Mouse (Mus musculus) gastrocnemius, adult 2 months (tissue): ENCODE results near the gene Nkrf. TPM values are rescaled to one million over a fixed set of nuclear protein-coding genes. Genes with fewer than 3 reads are reported as not detected.
"Not testable (repeated sequence)": the region's sequence is repeated elsewhere in the genome, so short reads cannot be mapped to it uniquely, and the experiment has no call there.

ENCODE experiments used
- DNase-seq: peaks from one replicate; pipeline ENCODE4 v3.0.0; 2022
- H3K27ac ChIP-seq: fragments of 200-600 bp; 2 replicates; pipeline ENCODE4 v1.8.1; 2022; ENCODE audit warnings: mild to moderate bottlenecking
- H3K4me3 ChIP-seq: fragments of 200-600 bp; 2 replicates; pipeline ENCODE4 v1.8.1; 2022; ENCODE audit warnings: mild to moderate bottlenecking, moderate library complexity
- CTCF ChIP-seq: fragments of 200-600 bp; IDR thresholded peaks from 2 replicates; pipeline ENCODE4 v1.8.1; 2022; ENCODE audit warnings: antibody characterized with exemption, mild to moderate bottlenecking, moderate library complexity
- intact Hi-C: fragments of 180-260 bp; cut with DNase I; formaldehyde crosslinking; loops from one replicate; pipeline ENCODE4 v1.15.1; 2025
- total RNA-seq, 2 experiments: library from RNA; stranded (reverse); gene quantifications; 2 replicates each; pipeline ENCODE4 v1.2.3; 2021

The Nkrf gene
- total RNA-seq, 2 experiments from 2014 or later = 2.7 to 2.9 TPM

DNA sequence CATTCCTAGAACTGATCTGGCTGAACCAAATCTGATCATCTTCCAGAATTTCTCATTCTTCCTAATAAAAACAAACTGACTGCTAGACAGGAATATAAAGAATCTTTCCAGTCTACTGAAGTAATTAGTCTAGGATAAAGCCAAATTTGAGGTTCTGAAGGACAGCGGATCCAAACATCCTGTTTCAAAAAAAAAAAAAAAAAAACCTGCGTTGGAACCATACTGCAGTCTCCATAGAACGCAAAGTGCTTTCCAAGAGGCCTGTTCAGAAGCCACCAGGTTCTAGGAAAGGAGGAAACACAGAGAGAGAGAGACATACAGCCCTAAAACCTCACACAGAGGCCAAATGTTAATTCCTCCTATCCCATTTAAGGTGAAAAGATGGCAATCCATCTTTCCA, 1.0 kb downstream of the Nkrf start:
- Histone ChIP-seq H3K27ac (no peak overlapping the region), H3K4me3 (no peak overlapping the region)
- no peak for TF ChIP-seq CTCF
- intact Hi-C loops = loop anchor here (5.0 to 10.0 kb wide), 2 partner anchors 39 to 137 kb away; no protein-coding TSS in a partner anchor
- DNase-seq = no peak

GRCm38 (mm10) chrX:36898931-36899330, 3.8 kb downstream of the Nkrf start:
- DNase-seq, H3K4me3 ChIP-seq, intact Hi-C loops, H3K27ac ChIP-seq: not testable (repeated sequence)
- TF ChIP-seq CTCF = peak; percentile 55

- intact Hi-C loops = no loop called here
- TF ChIP-seq CTCF = peak; percentile 34; the same call in 1 of the 2 replicates
- DNase-seq = no peak
- H3K27ac ChIP-seq = no peak overlapping the region
- H3K4me3 ChIP-seq = no peak overlapping the region
Observed at GRCm38 (mm10) chrX:36884719-36885118, 18.0 kb downstream of the Nkrf start.

- H3K27ac ChIP-seq = peak overlapping the region; percentile 89
- no peak for TF ChIP-seq CTCF
- intact Hi-C loops = no loop called here
- H3K4me3 ChIP-seq = peak overlapping the region; percentile 87
- peak; percentile 24 for DNase-seq
Observed at GRCm38 (mm10) chrX:36874704-36875128, 28.0 kb downstream of the Nkrf start.

- intact Hi-C loops = no loop called here
- Histone ChIP-seq H3K27ac (peak overlapping the region; percentile 89), H3K4me3 (peak overlapping the region; percentile 87)
- TF ChIP-seq CTCF = no peak
- DNase-seq = peak; percentile 94
Observed at GRCm38 (mm10) chrX:36874178-36874696, 28.5 kb downstream of the Nkrf start.

DNA sequence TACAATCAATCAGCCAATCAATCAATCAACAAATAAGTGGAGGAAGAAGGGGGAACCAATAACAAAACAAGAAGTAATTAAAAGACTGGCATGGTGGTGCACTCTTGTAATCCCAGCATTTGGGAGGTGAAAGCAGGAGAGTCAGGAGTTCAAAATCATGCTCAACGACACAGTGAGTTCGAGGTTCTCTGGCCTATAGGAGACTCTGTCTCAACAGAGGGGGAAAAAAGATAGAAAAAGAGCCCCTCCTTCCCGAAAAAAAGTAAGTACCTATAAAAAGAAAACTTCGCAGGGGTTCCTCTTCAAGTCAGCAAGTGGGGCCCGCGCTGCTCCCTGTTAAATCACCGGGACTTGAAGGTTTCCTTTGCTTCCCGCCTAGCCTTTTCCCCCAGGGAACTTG, 28.9 kb downstream of the Nkrf start, which contains the start of the genes Ube2a and C330007P06Rik:
Ube2a (plus strand) TSS at position 136 of the 400 bp plus-strand sequence.
C330007P06Rik (minus strand) TSS at position 347 of the 400 bp plus-strand sequence.
- DNase-seq = no peak
- no peak for TF ChIP-seq CTCF
- intact Hi-C loops = no loop called here
- Histone ChIP-seq H3K27ac (peak within 1 kb of the TSS; percentile 89), H3K4me3 (peak within 1 kb of the TSS; percentile 87)

- TF ChIP-seq CTCF = no peak
- no peak overlapping the region for H3K27ac ChIP-seq
Observed at GRCm38 (mm10) chrX:36870372-36870771, 32.3 kb downstream of the Nkrf start.

DNA sequence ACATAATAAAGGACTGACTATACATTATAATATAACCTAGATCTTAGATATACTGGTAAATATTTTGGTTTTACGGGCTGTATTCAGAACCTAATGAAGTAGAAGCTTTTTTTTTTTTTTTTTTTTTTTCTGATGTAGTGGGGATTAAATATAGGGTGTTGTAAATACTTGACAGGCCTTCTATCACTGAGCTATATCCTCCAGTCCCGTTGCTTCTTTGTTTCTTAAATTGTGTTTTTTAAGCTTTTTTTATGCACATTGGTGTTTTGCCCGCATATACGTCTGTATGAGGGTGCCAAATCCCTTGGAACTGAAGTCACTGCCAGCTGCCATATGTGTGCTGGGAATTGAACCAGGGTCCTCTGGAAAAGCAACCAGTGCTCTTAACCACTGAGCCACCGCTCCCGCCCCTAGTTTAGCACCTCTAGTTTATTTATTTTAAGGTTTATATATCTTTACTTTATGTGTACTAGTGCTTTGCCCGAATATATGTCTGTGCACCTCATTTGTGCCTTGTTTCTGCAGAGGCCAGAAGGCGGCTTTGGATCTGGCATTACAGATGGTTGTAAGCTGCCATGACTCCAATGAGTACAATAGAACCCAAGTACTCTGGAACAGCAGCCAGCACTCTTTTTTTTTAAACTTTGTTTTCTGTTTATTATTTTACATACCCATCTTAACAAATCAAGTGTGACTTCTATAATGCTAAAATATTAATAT, 37.9 kb downstream of the Nkrf start:
- no peak for DNase-seq
- intact Hi-C loops = loop anchor here (5.0 kb wide), 1 partner anchor 38 kb away; the partner anchor contains the start of gene Nkrf
- Histone ChIP-seq H3K27ac (peak overlapping the region; percentile 87), H3K4me3 (peak overlapping the region; percentile 75)
- no peak for TF ChIP-seq CTCF

More at GRCm38 (mm10) chrX:36870372-36870771, 32.3 kb downstream of the Nkrf start:
- intact Hi-C loops = no loop called here
- no peak overlapping the region for H3K4me3 ChIP-seq
- DNase-seq = no peak

DNA sequence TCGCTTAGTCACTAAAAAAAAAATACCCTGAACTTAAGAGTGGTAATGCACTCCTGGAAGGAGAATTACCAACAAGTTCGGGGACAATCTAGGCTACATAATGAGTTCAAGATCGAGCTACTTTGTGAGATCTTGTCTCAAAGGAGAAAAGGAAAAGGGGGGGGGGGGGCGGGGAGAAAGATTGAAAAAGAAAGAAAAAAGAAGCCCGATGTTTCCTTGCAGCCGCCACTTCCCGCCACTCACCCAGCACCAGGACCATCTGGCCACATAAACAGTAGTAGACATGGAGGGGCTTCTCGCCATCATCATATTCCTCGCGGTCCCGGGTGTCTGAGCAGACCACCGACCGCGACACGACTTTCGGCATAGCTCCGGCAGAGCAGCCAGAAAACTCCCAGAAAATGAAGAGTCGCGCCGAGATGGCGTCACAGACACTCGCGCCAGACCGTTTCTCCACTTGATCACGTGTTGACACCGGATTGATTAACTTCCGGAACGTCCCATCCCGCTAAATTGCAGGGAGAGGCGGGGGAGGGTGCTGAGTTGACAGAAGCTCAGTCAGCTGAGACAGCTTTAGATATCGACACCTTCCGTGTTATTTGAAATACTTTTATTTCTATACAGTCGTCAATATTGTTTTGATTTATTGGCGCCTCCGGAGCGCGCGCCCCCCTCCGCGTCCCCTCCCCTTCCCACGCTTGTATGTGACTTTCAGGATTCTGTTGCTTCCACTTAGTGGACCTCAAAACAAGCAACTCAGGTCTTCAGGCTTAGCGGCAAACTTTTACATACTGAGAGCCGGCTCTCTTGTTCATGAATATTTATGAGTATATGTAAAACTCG, 38.7 kb downstream of the Nkrf start:
- peak overlapping the region; percentile 87 for H3K27ac ChIP-seq
- intact Hi-C loops = loop anchor here (5.0 kb wide), 1 partner anchor 38 kb away; the partner anchor contains the start of gene Nkrf
- no peak for TF ChIP-seq CTCF
- H3K4me3 ChIP-seq = peak overlapping the region; percentile 75
- DNase-seq = peak; percentile 87

DNA sequence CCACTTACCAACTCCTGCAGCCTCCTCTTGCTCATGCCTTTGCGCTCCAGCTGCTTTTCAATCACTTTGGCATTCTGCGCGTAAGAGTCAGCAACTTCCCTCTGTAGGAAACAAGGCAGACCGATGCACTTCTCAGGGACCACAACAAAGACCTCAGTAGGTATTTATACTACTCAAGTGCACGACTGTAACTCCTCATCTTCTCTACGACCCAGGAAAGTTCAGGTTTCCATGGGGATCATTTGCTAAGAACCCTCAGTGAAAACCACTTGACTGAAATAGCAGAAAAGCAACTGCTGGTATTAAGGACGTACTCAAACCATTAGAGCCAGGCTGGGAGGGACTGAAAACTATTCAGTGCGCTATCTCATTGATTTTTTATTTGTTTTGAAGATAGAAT, 50.1 kb downstream of the Nkrf start:
- DNase-seq = no peak
- intact Hi-C loops = no loop called here
- no peak overlapping the region for H3K27ac ChIP-seq
- H3K4me3 ChIP-seq = no peak overlapping the region
- TF ChIP-seq CTCF = no peak

DNA sequence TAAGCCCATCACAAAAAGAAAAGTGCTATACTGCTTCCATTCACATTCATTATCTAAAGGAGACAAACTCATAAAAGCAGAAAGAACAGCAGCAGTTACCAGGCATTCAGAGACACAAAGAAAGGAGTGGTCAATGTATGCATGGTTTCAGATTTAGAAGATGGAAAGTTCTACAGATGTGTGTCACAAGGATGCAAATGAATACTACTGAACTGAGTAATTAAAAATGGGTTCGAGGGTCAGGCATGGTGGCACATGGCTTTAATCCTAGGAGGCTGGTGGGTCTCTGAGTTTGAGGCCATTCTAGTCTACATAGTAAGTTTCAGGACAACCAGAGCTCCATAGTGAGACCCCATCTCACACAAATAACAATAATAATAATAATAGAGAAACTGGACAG, 55.5 kb downstream of the Nkrf start:
- H3K27ac ChIP-seq = no peak overlapping the region
- intact Hi-C loops = no loop called here
- no peak for DNase-seq
- TF ChIP-seq CTCF = no peak
- no peak overlapping the region for H3K4me3 ChIP-seq

GRCm38 (mm10) chrX:36843346-36843990, 59.2 kb downstream of the Nkrf start:
- Histone ChIP-seq H3K4me3 (no peak overlapping the region), H3K27ac (no peak overlapping the region)
- TF ChIP-seq CTCF = no peak
- DNase-seq = no peak
- intact Hi-C loops = no loop called here
